Mouse (Mus musculus): Measurements from ENCODE around the gene S100a16.

- TF ChIP-seq CTCF (IDR thresholded peaks at IDR 0.05; ENCODE audit: low read depth): no peak
- TF ChIP-seq EP300 (IDR thresholded peaks at IDR 0.05; ENCODE audit: low read depth): no peak
Measured at GRCm38 (mm10) chr3:90495850-90496525, 41.1 kb upstream of the S100a16 start.
